Mouse (Mus musculus) lung, postnatal 0 days (tissue): ENCODE results near the gene Edaradd.

ENCODE experiments used
- CTCF ChIP-seq: IDR thresholded peaks from 2 replicates; pipeline ENCODE4 v1.5.1; 2016; ENCODE audit warnings: antibody characterized with exemption, mild to moderate bottlenecking
- EP300 ChIP-seq: IDR thresholded peaks from 2 replicates; pipeline ENCODE4 v1.6.1; 2016; ENCODE audit warnings: antibody characterized with exemption, mild to moderate bottlenecking, control low read depth

- no peak for TF ChIP-seq CTCF
- TF ChIP-seq EP300, result no peak
Measured at GRCm38 (mm10) chr13:12462623-12463022, 57.6 kb downstream of the Edaradd start.
